Mouse (Mus musculus): ENCODE measurements at regions not wholly inside any gene's neighbourhood (a gene's known extent, or its start where the extent isn't known, plus 50 kb on each side); places are given as distances from the start of the nearest gene placed in this dataset.

DNA sequence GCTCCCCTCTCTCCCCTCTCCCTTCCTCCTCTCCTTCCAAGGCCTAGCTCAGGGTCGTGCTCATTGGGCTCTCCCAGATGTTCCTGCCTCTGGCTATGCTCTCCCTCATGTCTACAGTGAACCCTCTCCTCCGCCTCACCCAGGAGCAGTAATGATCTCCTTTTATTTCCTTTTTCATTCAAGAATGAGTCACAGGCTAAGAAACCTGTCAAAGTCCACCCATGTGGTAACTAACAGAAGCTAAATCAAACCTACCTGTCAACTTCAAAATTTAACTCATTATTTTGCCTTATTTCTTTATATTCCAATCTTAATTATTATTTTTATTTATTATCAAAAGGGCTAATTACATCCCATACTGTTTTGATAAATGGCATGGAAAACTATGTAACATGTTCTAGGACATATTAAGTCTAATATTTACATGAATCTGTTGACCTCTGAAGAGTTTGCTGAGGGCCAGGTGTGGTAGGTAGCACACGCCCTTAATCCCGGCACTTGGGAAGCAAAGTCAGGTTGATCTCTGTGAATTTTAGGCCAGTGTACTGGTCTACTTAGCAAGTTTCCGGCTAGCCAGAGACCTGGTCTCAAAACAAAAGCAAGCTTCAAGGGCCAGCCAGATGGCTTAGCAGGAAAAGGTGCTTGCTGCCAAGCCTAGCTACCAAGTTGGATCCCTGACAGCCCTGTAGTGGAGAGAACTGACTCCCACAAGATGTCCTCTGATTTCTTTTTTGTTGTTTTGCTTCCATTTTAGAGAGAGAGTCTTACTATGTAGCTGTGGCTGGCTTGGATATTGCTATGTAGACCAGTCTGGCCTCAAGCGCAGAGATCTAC is 51.9 kb upstream of the Slc16a1 start:
- Histone ChIP-seq H3K27me3 (ENCODE audit: insufficient read depth, low read length) (no peaks in the 10 kb centered on the region), H3K27ac (ENCODE audit: low read depth, low read length) (no peak overlapping the region), H3K4me2 (ENCODE audit: low read depth, low read length, poor library complexity, severe bottlenecking) (no peak overlapping the region), H3K9me3 (ENCODE audit: low read length) (no peaks in the 10 kb centered on the region), H3K9ac (replicated peaks; ENCODE audit: low read length, poor library complexity, severe bottlenecking) (no peak overlapping the region), H3K36me3 (ENCODE audit: insufficient read depth, low read length) (no peaks in the 10 kb centered on the region), H3K4me1 (ENCODE audit: insufficient read depth, low read length) (no peaks in the 10 kb centered on the region), H3K4me3 (ENCODE audit: low read depth, low read length) (no peak overlapping the region)
- WGBS = 88% methylated on average over 6 of the region's 6 CpGs
- ATAC-seq (ENCODE audit: low FRiP score) (no peak), DNase-seq (ENCODE audit: low spot score) (peak; percentile 49)
- TF ChIP-seq CTCF (IDR thresholded peaks at IDR 0.05) = no peak

DNA sequence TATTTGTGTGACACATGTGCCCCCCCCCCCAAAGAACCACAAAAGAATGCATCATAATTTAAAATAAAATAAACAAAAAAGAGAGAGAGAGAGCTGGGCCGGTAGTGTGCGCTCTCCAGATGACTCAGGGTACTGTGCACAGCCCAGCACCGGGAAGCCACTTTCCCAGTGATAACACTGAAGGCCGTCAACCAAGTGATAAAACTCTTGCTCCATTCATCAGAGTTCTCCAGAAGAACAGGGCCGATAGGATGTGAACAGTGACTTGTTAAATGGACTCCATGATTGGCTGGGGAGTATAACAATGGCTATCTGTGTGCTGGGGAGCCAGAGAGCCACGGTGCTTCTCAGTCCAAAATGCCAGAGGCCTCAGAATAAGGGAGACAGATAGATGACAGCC is 53.2 kb upstream of the Slc16a1 start:
- Histone ChIP-seq H3K4me1 (ENCODE audit: insufficient read depth, low read length) (no peaks in the 10 kb centered on the region), H3K36me3 (ENCODE audit: insufficient read depth, low read length) (no peaks in the 10 kb centered on the region), H3K27ac (ENCODE audit: low read depth, low read length) (no peak overlapping the region), H3K27me3 (ENCODE audit: insufficient read depth, low read length) (no peaks in the 10 kb centered on the region), H3K9ac (replicated peaks; ENCODE audit: low read length, poor library complexity, severe bottlenecking) (no peak overlapping the region), H3K9me3 (ENCODE audit: low read length) (no peaks in the 10 kb centered on the region), H3K4me2 (ENCODE audit: low read depth, low read length, poor library complexity, severe bottlenecking) (no peak overlapping the region), H3K4me3 (ENCODE audit: low read depth, low read length) (no peak overlapping the region)
- 73% methylated on average over 6 of the region's 6 CpGs for WGBS
- no peak for TF ChIP-seq CTCF (IDR thresholded peaks at IDR 0.05)
- ATAC-seq (ENCODE audit: low FRiP score) = no peak
- no peak for DNase-seq (ENCODE audit: low spot score)

DNA sequence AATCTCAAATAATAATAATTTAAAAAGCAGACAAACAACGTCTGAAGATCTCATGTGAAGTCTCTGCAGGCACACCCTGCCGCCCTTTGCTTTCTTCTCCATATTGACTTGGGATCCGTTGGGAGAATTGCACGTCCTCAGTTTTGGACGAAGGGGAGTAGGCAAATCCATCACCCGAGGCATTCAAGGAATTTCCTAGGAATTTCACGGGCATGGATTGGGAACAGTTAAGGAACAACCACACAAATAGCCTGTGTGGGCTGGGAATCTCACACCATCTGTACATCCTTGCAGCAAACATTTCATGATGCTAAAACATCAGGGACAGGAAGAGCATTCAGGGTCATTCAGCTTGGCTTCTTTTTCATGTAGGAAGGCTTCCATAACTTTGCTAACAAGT is 55.2 kb upstream of the Slc16a1 start:
- ATAC-seq (ENCODE audit: low FRiP score) (no peak), DNase-seq (ENCODE audit: low spot score) (no peak)
- Histone ChIP-seq H3K4me3 (ENCODE audit: low read depth, low read length) (no peak overlapping the region), H3K9ac (replicated peaks; ENCODE audit: low read length, poor library complexity, severe bottlenecking) (no peak overlapping the region), H3K27me3 (ENCODE audit: insufficient read depth, low read length) (no peaks in the 10 kb centered on the region), H3K36me3 (ENCODE audit: insufficient read depth, low read length) (no peaks in the 10 kb centered on the region), H3K9me3 (ENCODE audit: low read length) (no peaks in the 10 kb centered on the region), H3K4me1 (ENCODE audit: insufficient read depth, low read length) (no peaks in the 10 kb centered on the region), H3K4me2 (ENCODE audit: low read depth, low read length, poor library complexity, severe bottlenecking) (no peak overlapping the region), H3K27ac (ENCODE audit: low read depth, low read length) (no peak overlapping the region)
- WGBS = 81% methylated on average over 7 of the region's 7 CpGs
- TF ChIP-seq CTCF (IDR thresholded peaks at IDR 0.05) = no peak

DNA sequence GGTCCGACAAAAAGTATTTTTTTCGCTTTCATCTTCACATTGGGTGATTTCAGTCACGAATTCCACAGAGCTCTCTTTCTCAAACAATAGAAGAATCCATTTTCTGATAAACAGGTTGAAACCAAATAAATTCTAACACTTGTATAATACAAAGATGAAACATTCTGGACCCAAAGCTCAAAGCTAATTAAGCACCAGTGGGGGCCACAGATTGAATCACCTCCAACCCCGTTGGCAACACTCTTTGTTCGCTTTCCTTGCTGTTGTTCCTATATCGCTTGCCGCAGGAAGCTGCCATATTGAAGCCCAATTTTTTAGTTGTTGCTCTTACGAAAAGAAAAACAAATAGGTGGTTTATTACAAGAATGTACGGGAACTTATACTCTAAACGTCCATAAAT is 55.9 kb upstream of the Slc16a1 start:
- no peaks in the 10 kb centered on the region for H3K27me3 ChIP-seq (ENCODE audit: insufficient read depth, low read length)
- no peak for TF ChIP-seq CTCF (IDR thresholded peaks at IDR 0.05)
- 93% methylated on average over 10 of the region's 10 CpGs for WGBS
- H3K9ac ChIP-seq (replicated peaks; ENCODE audit: low read length, poor library complexity, severe bottlenecking) = no peak overlapping the region
- H3K4me1 ChIP-seq (ENCODE audit: insufficient read depth, low read length) = no peaks in the 10 kb centered on the region
- H3K36me3 ChIP-seq (ENCODE audit: insufficient read depth, low read length) = no peaks in the 10 kb centered on the region
- no peak overlapping the region for H3K4me3 ChIP-seq (ENCODE audit: low read depth, low read length)
- no peak overlapping the region for H3K27ac ChIP-seq (ENCODE audit: low read depth, low read length)
- no peaks in the 10 kb centered on the region for H3K9me3 ChIP-seq (ENCODE audit: low read length)
- ATAC-seq (ENCODE audit: low FRiP score) (no peak), DNase-seq (ENCODE audit: low spot score) (no peak)
- no peak overlapping the region for H3K4me2 ChIP-seq (ENCODE audit: low read depth, low read length, poor library complexity, severe bottlenecking)

DNA sequence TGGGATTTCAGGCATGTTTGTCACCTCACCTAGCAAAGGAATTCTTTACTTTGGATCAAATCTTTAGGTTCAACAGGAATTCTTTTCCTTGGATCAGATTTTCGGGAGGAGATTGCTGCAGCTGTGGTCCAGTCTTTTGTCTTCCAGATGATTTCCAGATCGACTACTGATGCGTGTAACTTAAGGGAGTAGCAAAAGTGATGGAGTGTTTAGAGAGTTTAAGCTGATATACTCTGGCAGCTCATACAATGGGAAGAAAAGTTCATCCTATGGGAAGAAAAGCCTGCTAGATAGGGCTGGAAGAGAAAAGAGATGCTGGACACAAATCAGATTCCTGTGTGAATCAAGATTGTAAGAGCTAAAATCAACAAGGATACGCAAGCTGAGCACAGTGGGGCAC is 59.3 kb upstream of the Slc16a1 start:
- no peaks in the 10 kb centered on the region for H3K4me1 ChIP-seq (ENCODE audit: insufficient read depth, low read length)
- ATAC-seq (ENCODE audit: low FRiP score) (no peak), DNase-seq (ENCODE audit: low spot score) (no peak)
- no peak overlapping the region for H3K4me2 ChIP-seq (ENCODE audit: low read depth, low read length, poor library complexity, severe bottlenecking)
- WGBS = 40% methylated on average over 4 of the region's 4 CpGs
- TF ChIP-seq CTCF (IDR thresholded peaks at IDR 0.05) = no peak
- no peak overlapping the region for H3K27ac ChIP-seq (ENCODE audit: low read depth, low read length)
- H3K27me3 ChIP-seq (ENCODE audit: insufficient read depth, low read length) = no peaks in the 10 kb centered on the region
- no peaks in the 10 kb centered on the region for H3K9me3 ChIP-seq (ENCODE audit: low read length)
- H3K36me3 ChIP-seq (ENCODE audit: insufficient read depth, low read length) = no peaks in the 10 kb centered on the region
- no peak overlapping the region for H3K9ac ChIP-seq (replicated peaks; ENCODE audit: low read length, poor library complexity, severe bottlenecking)
- no peak overlapping the region for H3K4me3 ChIP-seq (ENCODE audit: low read depth, low read length)

DNA sequence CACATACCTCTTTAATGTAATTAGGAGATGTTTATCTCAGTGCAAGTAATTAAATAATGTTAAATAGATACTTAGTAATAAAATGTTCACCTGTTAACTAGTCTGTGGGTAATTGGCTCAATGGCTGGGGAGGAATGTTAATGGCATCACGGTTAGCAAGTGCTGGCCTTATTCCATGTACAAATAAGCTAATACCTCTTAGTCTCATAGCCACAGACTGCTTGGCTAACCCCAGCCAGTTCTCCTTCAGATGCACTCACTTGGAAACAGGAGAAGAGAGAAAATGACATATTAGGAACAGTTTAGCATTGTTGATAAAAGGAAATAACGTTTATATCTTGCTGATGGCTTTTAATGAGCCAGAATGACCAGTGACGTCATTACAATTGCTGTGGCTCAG is 60.1 kb upstream of the Slc16a1 start:
- Histone ChIP-seq H3K27ac (ENCODE audit: low read depth, low read length) (no peak overlapping the region), H3K9me3 (ENCODE audit: low read length) (no peaks in the 10 kb centered on the region), H3K27me3 (ENCODE audit: insufficient read depth, low read length) (no peaks in the 10 kb centered on the region), H3K4me2 (ENCODE audit: low read depth, low read length, poor library complexity, severe bottlenecking) (no peak overlapping the region), H3K4me3 (ENCODE audit: low read depth, low read length) (no peak overlapping the region), H3K4me1 (ENCODE audit: insufficient read depth, low read length) (no peaks in the 10 kb centered on the region), H3K9ac (replicated peaks; ENCODE audit: low read length, poor library complexity, severe bottlenecking) (no peak overlapping the region), H3K36me3 (ENCODE audit: insufficient read depth, low read length) (no peaks in the 10 kb centered on the region)
- ATAC-seq (ENCODE audit: low FRiP score) = no peak
- WGBS = 50% methylated on average over 3 of the region's 3 CpGs
- TF ChIP-seq CTCF (IDR thresholded peaks at IDR 0.05) = no peak
- DNase-seq (ENCODE audit: low spot score) = no peak
